Mouse (Mus musculus) neural tube, embryonic 15.5 days (tissue): ENCODE measurements at regions not wholly inside any gene's neighbourhood (a gene's known extent, or its start where the extent isn't known, plus 50 kb on each side); places are given as distances from the start of the nearest gene placed in this dataset.

ENCODE experiments used
- ATAC-seq: fragments of 200-750 bp; cut with Nextera tagmentation; 2 replicates; pipeline ENCODE4 v1.8.0; 2017; ENCODE audit warnings: mild to moderate bottlenecking, moderate TSS enrichment, moderate library complexity; ENCODE audit not compliant: low FRiP score
- H3K27ac ChIP-seq: fragments of 300-500 bp; sonication (generic); replicated peaks from 2 replicates; pipeline ENCODE4 v1.5.1; 2015; ENCODE audit warnings: mild to moderate bottlenecking, inconsistent platforms
- H3K27me3 ChIP-seq: fragments of 300-500 bp; sonication (generic); replicated peaks from 2 replicates; pipeline ENCODE4 v1.6.1; 2015; ENCODE audit warnings: inconsistent platforms
- H3K36me3 ChIP-seq: fragments of 300-500 bp; sonication (generic); 2 replicates; pipeline ENCODE4 v1.6.1; 2015; ENCODE audit warnings: inconsistent platforms
- H3K4me1 ChIP-seq: fragments of 300-500 bp; sonication (generic); 2 replicates; pipeline ENCODE4 v1.6.1; 2015; ENCODE audit warnings: inconsistent platforms
- H3K4me2 ChIP-seq: fragments of 300-500 bp; sonication (generic); 2 replicates; pipeline ENCODE4 v1.6.1; 2015; ENCODE audit warnings: inconsistent platforms, mild to moderate bottlenecking, moderate library complexity
- H3K4me3 ChIP-seq: fragments of 300-500 bp; sonication (generic); replicated peaks from 2 replicates; pipeline ENCODE4 v1.5.1; 2015; ENCODE audit warnings: mild to moderate bottlenecking, inconsistent platforms
- H3K9ac ChIP-seq: fragments of 300-500 bp; sonication (generic); replicated peaks from 2 replicates; pipeline ENCODE4 v1.6.1; 2015; ENCODE audit warnings: mild to moderate bottlenecking, inconsistent platforms
- H3K9me3 ChIP-seq: fragments of 300-500 bp; sonication (generic); replicated peaks from 2 replicates; pipeline ENCODE4 v1.6.1; 2016; ENCODE audit warnings: inconsistent platforms
- WGBS: fragments of 180-500 bp; shearing (Covaris S2); methylation state at CpG from one replicate; pipeline ENCODE4 v1.1.7; 2015; ENCODE audit warnings: mixed read lengths; 5-methylcytosine and 5-hydroxymethylcytosine counted together

DNA sequence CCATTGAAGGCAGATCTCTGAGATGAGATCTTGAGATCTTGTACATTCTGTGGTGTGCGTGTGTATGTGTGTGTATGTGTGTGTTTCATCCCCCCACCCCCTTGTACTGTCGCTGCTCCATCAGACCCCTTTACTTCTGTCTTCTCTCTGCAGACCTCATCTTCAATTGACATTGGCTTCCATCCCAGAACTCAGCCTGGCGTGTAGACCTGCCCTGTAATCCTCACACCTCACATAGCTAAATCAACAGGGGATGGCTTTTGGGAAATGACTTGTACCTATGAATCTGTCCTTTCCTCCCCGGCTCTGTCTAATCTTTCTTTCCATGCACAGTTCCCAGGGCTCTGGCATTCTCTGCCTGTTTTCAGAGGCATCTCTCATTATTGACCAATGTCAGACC lies 1227.5 kb upstream of the A1bg start:
- H3K4me3 ChIP-seq: no peak overlapping the region
- H3K4me2 ChIP-seq: no peak overlapping the region
- H3K9me3 ChIP-seq: no peaks in the 10 kb centered on the region
- no peaks in the 10 kb centered on the region for H3K27me3 ChIP-seq
- H3K9ac ChIP-seq: no peak overlapping the region
- WGBS: 87% methylated on average over 4 of the region's 4 CpGs
- no peak overlapping the region for H3K27ac ChIP-seq
- no peaks in the 10 kb centered on the region; the same call in none of the 2 replicates for H3K4me1 ChIP-seq
- no peaks in the 10 kb centered on the region for H3K36me3 ChIP-seq
- ATAC-seq: no peak

DNA sequence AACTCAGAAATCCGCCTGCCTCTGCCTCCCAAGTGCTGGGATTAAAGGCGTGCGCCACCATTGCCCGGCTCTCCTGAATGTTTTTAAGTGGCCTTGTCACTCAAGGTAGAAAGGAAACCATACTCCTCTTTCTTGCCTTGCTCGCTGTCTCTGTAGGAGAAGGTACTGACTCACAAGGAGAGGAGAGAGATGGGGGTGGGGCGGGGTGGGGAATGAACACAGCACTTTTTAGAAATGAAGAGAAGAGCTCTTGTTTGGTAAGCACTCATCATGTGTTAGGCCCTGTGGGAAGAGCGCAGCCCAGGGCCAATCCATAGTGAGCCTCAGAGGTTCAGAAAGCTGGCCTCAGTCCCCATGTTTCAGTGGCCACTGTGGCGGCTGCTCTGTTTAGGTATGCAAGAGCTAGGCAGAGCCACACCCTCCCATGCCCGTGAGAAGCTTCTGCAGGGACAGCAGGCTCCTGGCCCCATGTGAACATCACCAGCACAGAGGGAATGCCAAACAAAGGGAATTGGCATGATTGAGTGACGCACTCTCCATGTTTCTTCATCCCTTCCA lies 1225.9 kb upstream of the A1bg start:
- Histone ChIP-seq H3K4me1 (no peaks in the 10 kb centered on the region; the same call in none of the 2 replicates), H3K4me3 (no peak overlapping the region), H3K4me2 (no peak overlapping the region), H3K36me3 (no peaks in the 10 kb centered on the region), H3K9ac (no peak overlapping the region), H3K27me3 (no peaks in the 10 kb centered on the region), H3K9me3 (no peaks in the 10 kb centered on the region), H3K27ac (no peak overlapping the region)
- WGBS: 92% methylated on average over 10 of the region's 10 CpGs
- ATAC-seq: no peak

DNA sequence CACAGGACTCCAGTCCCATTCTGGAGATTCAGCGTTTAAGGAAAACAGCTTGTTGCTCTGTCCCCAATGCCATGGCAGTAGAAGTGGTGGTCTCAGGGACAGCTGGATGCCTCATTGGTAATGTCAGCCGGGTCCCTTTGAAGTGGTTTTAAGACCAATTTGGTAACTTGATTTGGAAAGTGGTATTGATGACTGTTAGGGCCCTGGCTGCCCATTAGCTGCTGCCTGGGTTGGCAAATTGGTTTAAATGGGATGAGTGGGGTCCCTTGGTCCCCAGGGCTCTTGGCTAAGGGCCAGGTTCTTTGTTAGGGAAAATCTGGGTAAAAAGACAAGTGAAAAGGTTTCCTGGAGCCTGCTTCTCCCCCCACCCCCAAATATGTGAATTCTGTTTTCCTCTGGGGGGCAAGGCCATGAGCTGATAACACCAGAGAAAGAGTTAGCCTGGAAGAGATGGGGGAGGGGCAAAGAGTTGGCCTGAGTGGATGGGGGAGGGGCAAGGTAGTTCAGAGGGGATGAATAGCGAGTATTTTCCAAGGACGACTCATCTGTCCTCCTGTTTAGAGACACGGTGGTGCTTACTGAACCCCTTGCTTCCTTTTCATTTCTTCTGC lies 1224.6 kb upstream of the A1bg start:
- Histone ChIP-seq H3K4me1 (no peaks in the 10 kb centered on the region; the same call in none of the 2 replicates), H3K27ac (no peak overlapping the region), H3K9me3 (no peaks in the 10 kb centered on the region), H3K9ac (no peak overlapping the region), H3K36me3 (no peaks in the 10 kb centered on the region), H3K4me3 (no peak overlapping the region), H3K4me2 (no peak overlapping the region), H3K27me3 (no peaks in the 10 kb centered on the region)
- WGBS: 15% methylated on average over 5 of the region's 5 CpGs
- no peak for ATAC-seq

DNA sequence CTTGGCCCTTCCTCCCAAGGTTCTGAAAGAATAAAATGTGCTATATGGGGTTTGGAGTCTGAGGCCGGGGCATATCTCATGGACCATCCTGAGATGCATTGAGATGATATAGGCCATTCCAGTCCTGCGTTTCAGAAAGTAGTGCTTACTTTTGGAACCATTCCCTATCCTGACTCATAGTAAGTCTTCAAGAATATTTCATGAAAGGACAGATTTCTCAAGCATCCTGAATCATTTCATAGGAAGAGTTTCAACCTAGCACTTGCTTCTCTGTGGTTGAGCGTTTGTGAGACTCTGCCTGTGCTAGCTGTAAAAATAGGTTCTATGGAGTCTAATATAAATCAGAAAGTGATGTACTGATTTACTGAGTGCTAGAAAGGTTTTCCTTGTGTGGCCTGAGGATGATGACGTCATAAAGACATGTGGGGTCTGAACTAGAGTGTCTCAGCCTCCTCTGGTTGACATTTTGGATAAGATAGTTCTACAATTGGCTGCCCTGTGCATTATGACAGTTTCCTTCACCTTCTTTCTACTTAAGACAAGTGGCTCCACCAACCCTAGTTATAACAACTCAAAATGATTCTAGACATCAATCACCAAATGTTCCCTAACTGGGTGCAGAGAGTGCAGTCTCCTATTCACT lies 1223.0 kb upstream of the A1bg start:
- Histone ChIP-seq H3K4me3 (no peak overlapping the region), H3K36me3 (no peaks in the 10 kb centered on the region), H3K4me2 (no peak overlapping the region), H3K9ac (no peak overlapping the region), H3K27ac (no peak overlapping the region), H3K9me3 (no peaks in the 10 kb centered on the region), H3K27me3 (no peaks in the 10 kb centered on the region), H3K4me1 (no peaks in the 10 kb centered on the region; the same call in none of the 2 replicates)
- ATAC-seq: no peak
- WGBS: 90% methylated on average over 4 of the region's 4 CpGs

DNA sequence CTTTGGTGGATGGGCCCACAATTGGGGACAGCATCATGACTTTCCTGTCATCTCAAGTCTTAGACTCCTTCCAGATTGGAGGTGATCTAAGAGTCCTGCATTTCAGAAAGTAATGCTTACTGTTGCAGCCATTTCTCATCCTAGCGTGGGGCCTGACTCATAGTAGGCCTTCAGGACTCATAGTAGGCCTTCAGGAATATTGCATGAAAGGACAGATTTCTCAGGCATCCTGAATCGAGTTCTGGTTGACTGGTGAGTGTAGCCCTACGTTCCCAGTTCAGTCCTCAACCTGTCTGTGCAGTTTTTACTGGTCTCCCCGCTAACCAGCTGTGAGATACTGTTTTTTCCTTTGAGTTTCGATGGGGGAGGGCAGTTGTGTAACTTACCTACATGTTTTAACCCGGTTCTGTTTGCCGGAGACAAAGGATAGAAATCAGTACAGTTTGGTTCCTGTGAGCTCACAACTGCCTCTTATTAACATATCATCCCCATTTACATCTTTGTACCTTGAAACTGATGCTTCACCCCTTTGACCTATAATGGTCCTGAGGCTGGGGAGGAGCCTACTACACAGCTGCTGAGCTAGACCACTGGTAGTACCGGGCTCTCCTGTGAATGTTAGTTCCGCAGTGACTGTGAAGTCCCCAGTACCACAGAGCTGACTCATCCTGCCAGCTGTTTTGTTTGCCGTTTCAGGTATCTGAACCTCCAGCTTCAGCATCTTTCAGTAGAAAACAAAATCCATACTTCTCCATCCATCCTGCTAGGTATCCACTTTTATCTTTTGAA lies 1222.2 kb upstream of the A1bg start:
- WGBS: 93% methylated on average over 10 of the region's 10 CpGs
- H3K9ac ChIP-seq: no peak overlapping the region
- H3K9me3 ChIP-seq: no peaks in the 10 kb centered on the region
- no peak overlapping the region for H3K27ac ChIP-seq
- no peaks in the 10 kb centered on the region for H3K36me3 ChIP-seq
- no peak overlapping the region for H3K4me3 ChIP-seq
- no peak overlapping the region for H3K4me2 ChIP-seq
- no peaks in the 10 kb centered on the region for H3K27me3 ChIP-seq
- no peaks in the 10 kb centered on the region; the same call in 1 of the 2 replicates for H3K4me1 ChIP-seq
- ATAC-seq: no peak

DNA sequence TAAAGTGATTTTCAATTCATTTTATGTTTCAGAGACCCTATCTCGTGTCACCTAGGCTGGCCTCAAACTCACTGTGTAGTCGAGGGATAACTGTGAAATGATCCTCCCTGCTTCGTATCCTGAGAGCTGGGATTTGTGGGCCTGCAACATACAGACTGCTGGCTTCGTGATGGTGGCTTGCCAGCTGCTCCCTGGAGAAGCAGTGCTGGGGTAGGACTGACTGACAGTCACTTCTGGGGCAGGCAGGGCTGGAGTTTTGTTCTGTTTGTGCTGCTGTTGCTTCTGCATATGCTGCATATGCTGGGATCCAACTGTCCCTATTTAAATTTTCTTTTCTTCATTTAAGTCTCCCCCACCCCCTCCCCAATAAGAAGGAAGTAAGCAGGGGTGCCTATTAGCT lies 1217.0 kb upstream of the A1bg start:
- Histone ChIP-seq H3K27ac (no peak overlapping the region), H3K4me2 (no peak overlapping the region), H3K36me3 (no peaks in the 10 kb centered on the region), H3K4me1 (peaks cover 12% of the 10 kb centered on the region; the same call in 1 of the 2 replicates), H3K4me3 (no peak overlapping the region), H3K27me3 (no peaks in the 10 kb centered on the region), H3K9ac (no peak overlapping the region), H3K9me3 (no peaks in the 10 kb centered on the region)
- ATAC-seq: no peak
- 64% methylated on average over 4 of the region's 4 CpGs for WGBS

DNA sequence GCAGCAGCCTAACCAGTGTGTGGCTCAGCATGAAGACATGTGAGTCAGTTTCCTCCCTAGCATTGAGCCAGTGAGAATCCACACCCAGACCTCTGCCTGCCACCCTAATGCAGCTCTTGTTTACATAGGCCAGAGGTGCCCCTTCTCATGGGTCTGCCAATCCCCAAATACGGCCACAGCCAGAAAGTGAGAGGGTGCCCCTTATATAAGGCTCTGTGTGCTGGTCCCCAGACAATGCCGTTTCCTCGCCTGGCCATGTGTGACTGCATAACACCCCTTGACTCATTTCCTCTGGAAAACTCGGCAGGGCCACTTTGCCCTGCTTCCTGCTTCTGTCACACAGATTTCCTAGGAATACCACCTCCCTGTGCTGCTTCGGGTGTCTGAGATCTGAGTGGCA lies 1216.4 kb upstream of the A1bg start:
- Histone ChIP-seq H3K4me2 (no peak overlapping the region), H3K27me3 (no peaks in the 10 kb centered on the region), H3K36me3 (no peaks in the 10 kb centered on the region), H3K9ac (no peak overlapping the region), H3K9me3 (no peaks in the 10 kb centered on the region), H3K4me1 (peaks cover 12% of the 10 kb centered on the region; the same call in 1 of the 2 replicates), H3K27ac (no peak overlapping the region), H3K4me3 (no peak overlapping the region)
- no peak for ATAC-seq
- WGBS: 68% methylated on average over 5 of the region's 5 CpGs

DNA sequence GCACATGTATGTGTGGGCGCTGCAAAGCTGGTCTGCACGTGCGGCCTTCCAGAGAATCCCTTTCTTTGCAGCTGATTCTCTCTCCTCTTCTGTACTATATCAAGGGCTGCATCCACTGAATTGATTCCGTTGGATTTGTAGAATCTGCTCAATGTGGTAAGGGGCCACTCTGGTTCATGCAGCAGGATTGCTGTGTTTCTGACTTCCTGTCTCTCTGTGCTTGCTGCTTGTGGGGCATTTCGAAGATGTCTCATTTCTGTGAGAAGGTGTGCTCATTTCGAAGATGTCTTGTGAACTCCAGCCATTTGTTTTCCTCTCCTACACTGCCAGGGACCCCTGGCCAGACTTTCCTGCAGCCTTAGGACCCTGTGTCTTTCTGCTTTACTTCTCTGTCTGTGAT lies 1215.9 kb upstream of the A1bg start:
- Histone ChIP-seq H3K9me3 (no peaks in the 10 kb centered on the region), H3K4me3 (no peak overlapping the region), H3K9ac (no peak overlapping the region), H3K27me3 (no peaks in the 10 kb centered on the region), H3K4me2 (no peak overlapping the region), H3K4me1 (peaks cover 12% of the 10 kb centered on the region; the same call in 1 of the 2 replicates), H3K27ac (no peak overlapping the region), H3K36me3 (no peaks in the 10 kb centered on the region)
- no peak for ATAC-seq
- WGBS: 87% methylated on average over 6 of the region's 6 CpGs

DNA sequence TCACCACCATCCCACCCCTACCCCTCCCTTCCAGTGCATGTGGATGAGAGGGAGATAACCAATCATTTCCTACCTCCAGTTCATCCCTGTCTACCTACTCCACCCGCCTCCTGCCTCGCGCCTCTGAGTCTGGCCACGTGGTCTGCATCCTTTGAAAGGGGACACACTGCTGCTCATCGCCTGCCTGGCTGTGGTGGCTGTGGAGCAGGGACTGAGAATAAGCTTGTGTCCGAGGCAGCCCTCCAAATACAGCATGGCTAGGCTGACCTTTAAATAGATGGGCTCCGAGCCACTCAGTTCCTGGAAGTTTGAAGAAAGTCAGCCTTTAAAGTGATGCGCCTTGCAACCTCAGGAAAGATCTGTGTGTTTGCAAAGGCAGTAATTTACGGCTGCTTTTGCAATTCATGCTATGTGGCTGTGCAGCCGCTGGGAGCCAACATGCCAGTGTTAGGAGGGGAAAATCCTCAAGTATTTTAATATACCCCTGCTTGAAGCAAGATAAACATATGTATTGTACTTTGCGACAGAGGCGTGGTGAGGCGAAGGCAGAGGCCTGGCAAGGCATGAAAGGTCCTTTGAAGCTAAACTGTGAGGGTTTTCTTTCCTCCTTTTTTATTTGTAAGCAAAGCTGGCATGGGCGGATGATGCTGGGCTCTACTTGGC lies 1214.3 kb upstream of the A1bg start:
- H3K27me3 ChIP-seq: no peaks in the 10 kb centered on the region
- H3K9ac ChIP-seq: no peak overlapping the region
- no peaks in the 10 kb centered on the region for H3K9me3 ChIP-seq
- peak; percentile 77 for ATAC-seq
- H3K4me1 ChIP-seq: peaks cover 17% of the 10 kb centered on the region; the same call in 1 of the 2 replicates
- no peak overlapping the region for H3K4me3 ChIP-seq
- H3K4me2 ChIP-seq: no peak overlapping the region
- no peak overlapping the region for H3K27ac ChIP-seq
- no peaks in the 10 kb centered on the region for H3K36me3 ChIP-seq
- 41% methylated on average over 14 of the region's 14 CpGs for WGBS

DNA sequence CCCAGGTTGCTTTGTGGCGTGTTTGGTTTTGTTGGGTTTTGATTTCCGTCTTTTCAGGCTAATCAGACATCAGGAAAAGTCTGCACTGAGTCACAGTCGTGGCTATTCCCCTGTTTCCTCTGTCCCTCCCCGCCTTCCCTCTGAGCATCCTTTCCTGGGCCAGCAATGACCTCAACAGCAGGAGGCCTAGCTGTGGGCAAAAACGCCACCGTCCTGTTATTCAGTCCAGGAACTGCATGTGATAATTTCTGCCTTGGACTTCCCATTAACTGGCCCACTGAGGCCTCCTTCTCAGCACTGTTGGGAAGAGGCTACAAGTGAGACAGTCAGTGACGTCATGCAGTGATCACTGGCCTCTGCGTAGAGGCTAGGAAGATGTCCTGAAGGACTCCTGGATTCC lies 1212.0 kb upstream of the A1bg start:
- WGBS: 86% methylated on average over 8 of the region's 8 CpGs
- ATAC-seq: no peak

DNA sequence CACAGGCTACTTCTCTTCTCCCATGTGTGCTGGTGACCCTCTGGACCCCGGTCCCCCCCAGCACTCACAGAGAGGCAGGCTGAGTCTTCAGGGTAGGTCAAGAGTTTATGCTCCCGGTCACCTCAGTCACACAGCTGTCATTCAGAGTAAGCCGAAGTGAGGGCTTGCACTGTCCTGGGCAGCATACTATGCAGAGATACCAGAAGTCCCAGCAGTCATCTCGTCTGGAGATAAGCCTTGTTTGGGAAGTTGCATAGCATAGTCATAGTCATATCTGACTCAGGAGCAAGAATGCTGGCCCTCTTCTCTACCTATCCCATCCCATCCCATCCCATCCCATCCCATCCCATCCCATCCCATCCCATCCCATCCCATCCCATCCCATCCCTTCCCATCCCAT lies 1211.5 kb upstream of the A1bg start:
- 86% methylated on average over 4 of the region's 4 CpGs for WGBS
- ATAC-seq: no peak
- Histone ChIP-seq H3K27me3 (no peaks in the 10 kb centered on the region), H3K4me2 (no peak overlapping the region), H3K9ac (no peak overlapping the region), H3K27ac (no peak overlapping the region), H3K9me3 (no peaks in the 10 kb centered on the region), H3K4me3 (no peak overlapping the region), H3K4me1 (peaks cover 17% of the 10 kb centered on the region; the same call in 1 of the 2 replicates), H3K36me3 (no peaks in the 10 kb centered on the region)

More for the DNA sequence above, 1212.0 kb upstream of the A1bg start:
- no peak overlapping the region for H3K4me2 ChIP-seq
- no peaks in the 10 kb centered on the region for H3K9me3 ChIP-seq
- H3K27me3 ChIP-seq: no peaks in the 10 kb centered on the region
- H3K36me3 ChIP-seq: no peaks in the 10 kb centered on the region
- no peak overlapping the region for H3K9ac ChIP-seq
- no peak overlapping the region for H3K27ac ChIP-seq
- H3K4me1 ChIP-seq: peaks cover 17% of the 10 kb centered on the region; the same call in 1 of the 2 replicates
- no peak overlapping the region for H3K4me3 ChIP-seq
